Mouse (Mus musculus): ENCODE measurements around the gene Arel1. TPM values are rescaled to one million over a fixed set of nuclear protein-coding genes. Genes with fewer than 3 reads are reported as not detected.

Gene Arel1
- polyA plus RNA-seq (2021; fragmentation: Nextera tagmentation): 13.0 and 15.5 TPM in 2 replicates
- long read RNA-seq, experiment 1, full-length matches to known transcripts: 7 of 96 reads
- long read RNA-seq, experiment 1, partial matches to known transcripts: 45 of 96 reads
- long read RNA-seq, experiment 1, other reads (novel, unspliced or antisense): 44 of 96 reads
- long read RNA-seq, experiment 2, full-length matches to known transcripts: 1 of 34 reads
- long read RNA-seq, experiment 2, partial matches to known transcripts: 31 of 34 reads
- long read RNA-seq, experiment 2, other reads (novel, unspliced or antisense): 2 of 34 reads

GRCm38 (mm10) chr12:84970428-84971096 lies at the start of gene Arel1, which contains the start of gene Fcf1:
Arel1 (minus strand) TSS chr12:84970900.
Fcf1 (plus strand) TSS chr12:84970897.

GRCm38 (mm10) chr12:84996083-84996496 lies 25.4 kb upstream of the Arel1 start, which contains the start of gene Ylpm1:
Ylpm1 (plus strand) TSS chr12:84996321.

GRCm38 (mm10) chr12:84876481-84877121 lies 94.1 kb downstream of the Arel1 start, which contains the start of gene Ltbp2:
Ltbp2 (minus strand) TSS chr12:84876532.

Other genes starting within 250 kb of the Arel1 start
- gene Npc2, start 197.7 kb downstream of the Arel1 start, polyA plus RNA-seq (2021; fragmentation: Nextera tagmentation): 59.3 and 61.4 TPM in 2 replicates
- gene Isca2, start 197.6 kb downstream of the Arel1 start, polyA plus RNA-seq (2021; fragmentation: Nextera tagmentation): 116 and 127 TPM in 2 replicates
- gene Ltbp2, start 94.4 kb downstream of the Arel1 start, polyA plus RNA-seq (2021; fragmentation: Nextera tagmentation): 0.04 TPM in 1 of 2 replicates, not detected in the other
- 66.0 and 72.3 TPM in 2 replicates for gene Fcf1, start within 50 bp of the Arel1 start, polyA plus RNA-seq (2021; fragmentation: Nextera tagmentation)
- 8.1 and 18.9 TPM in 2 replicates for gene Ylpm1, start 25.4 kb upstream of the Arel1 start, polyA plus RNA-seq (2021; fragmentation: Nextera tagmentation)
- gene Prox2, start 139.9 kb upstream of the Arel1 start, polyA plus RNA-seq (2021; fragmentation: Nextera tagmentation): 1.0 and 1.6 TPM in 2 replicates
- gene Dlst, start 139.9 kb upstream of the Arel1 start, polyA plus RNA-seq (2021; fragmentation: Nextera tagmentation): 55.3 and 55.9 TPM in 2 replicates
- 18.1 and 20.4 TPM in 2 replicates for gene Rps6kl1, start 180.4 kb upstream of the Arel1 start, polyA plus RNA-seq (2021; fragmentation: Nextera tagmentation)
- 2.9 and 3.6 TPM in 2 replicates for gene Pgf, start 206.9 kb upstream of the Arel1 start, polyA plus RNA-seq (2021; fragmentation: Nextera tagmentation)
- 67.2 and 74.8 TPM in 2 replicates for gene Eif2b2, start 248.6 kb upstream of the Arel1 start, polyA plus RNA-seq (2021; fragmentation: Nextera tagmentation)